Mouse (Mus musculus) stomach, embryonic 14.5 days (tissue): ENCODE data around the gene Ifrd2. TPM values are rescaled to one million over a fixed set of nuclear protein-coding genes. Genes with fewer than 3 reads are reported as not detected.

Source experiments
- ATAC-seq: fragments of 200-750 bp; cut with Nextera tagmentation; 2 replicates; pipeline ENCODE4 v1.8.0; 2017; ENCODE audit warnings: low read depth, moderate TSS enrichment; ENCODE audit not compliant: insufficient number of reproducible peaks, insufficient read depth, low FRiP score
- H3K27ac ChIP-seq: fragments of 300-500 bp; sonication (generic); 2 replicates; pipeline ENCODE4 v1.5.1; 2014; ENCODE audit warnings: mild to moderate bottlenecking, low read length, moderate library complexity, mixed read lengths
- H3K27me3 ChIP-seq: fragments of 300-500 bp; sonication (generic); 2 replicates; pipeline ENCODE4 v1.6.1; 2014; ENCODE audit warnings: low read length, control low read depth, mixed read lengths; ENCODE audit not compliant: control insufficient read depth, insufficient read depth
- H3K36me3 ChIP-seq: fragments of 300-500 bp; sonication (generic); 2 replicates; pipeline ENCODE4 v1.6.1; 2014; ENCODE audit warnings: mild to moderate bottlenecking, control low read depth, low read length, moderate library complexity, mixed read lengths; ENCODE audit not compliant: control insufficient read depth, insufficient read depth
- H3K4me1 ChIP-seq: fragments of 300-500 bp; sonication (generic); 2 replicates; pipeline ENCODE4 v1.6.1; 2014; ENCODE audit warnings: low read length, control low read depth, mixed read lengths; ENCODE audit not compliant: control insufficient read depth, insufficient read depth
- H3K4me2 ChIP-seq: fragments of 300-500 bp; sonication (generic); replicated peaks from 2 replicates; pipeline ENCODE4 v1.6.1; 2014; ENCODE audit warnings: low read depth, low read length, control low read depth
- H3K4me3 ChIP-seq: fragments of 300-500 bp; sonication (generic); 2 replicates; pipeline ENCODE4 v1.5.1; 2014; ENCODE audit warnings: low read depth, low read length, control low read depth
- H3K9ac ChIP-seq: fragments of 300-500 bp; sonication (generic); replicated peaks from 2 replicates; pipeline ENCODE4 v1.6.1; 2014; ENCODE audit warnings: low read depth, mild to moderate bottlenecking, control low read depth, low read length, moderate library complexity, mixed read lengths
- H3K9me3 ChIP-seq: fragments of 300-500 bp; sonication (generic); 2 replicates; pipeline ENCODE4 v1.6.1; 2016; ENCODE audit warnings: low read depth, low read length, control low read depth; ENCODE audit not compliant: control insufficient read depth
- WGBS: fragments of 180-500 bp; shearing (Covaris S2); extraction: QIAGEN DNeasy Blood & Tissue Kit; methylation state at CpG from one replicate; pipeline ENCODE4 v1.1.7; 2014; 5-methylcytosine and 5-hydroxymethylcytosine counted together
- polyA plus RNA-seq: library from polyadenylated mRNA; unstranded; fragments of >200 nt; fragmentation: Nextera tagmentation; extraction: Ambion mirVana; gene quantifications from 2 replicates; pipeline ENCODE4 v1.2.1, GENCODE M21; 2014

The Ifrd2 gene
- polyA plus RNA-seq, 1 experiment from 2014 or later, result 61.1 TPM

- Histone ChIP-seq H3K27ac (no peak overlapping the region), H3K4me1 (peaks cover 39% of the 10 kb centered on the region), H3K9ac (no peak overlapping the region), H3K4me2 (no peak overlapping the region), H3K27me3 (no peaks in the 10 kb centered on the region), H3K36me3 (peaks cover 11% of the 10 kb centered on the region), H3K4me3 (no peak overlapping the region), H3K9me3 (no peaks in the 10 kb centered on the region)
- ATAC-seq, result no peak
- WGBS, result 82% methylated on average over 20 of the region's 20 CpGs
Observed at GRCm38 (mm10) chr9:107549297-107550074, 38.0 kb upstream of the Ifrd2 start.

GRCm38 (mm10) chr9:107550491-107551116 is 36.8 kb upstream of the Ifrd2 start:
- ATAC-seq, result no peak
- H3K4me1 ChIP-seq, result peaks cover 43% of the 10 kb centered on the region
- H3K4me2 ChIP-seq, result peak overlapping the region; percentile 95
- H3K9ac ChIP-seq, result peak overlapping the region; percentile 60
- H3K27ac ChIP-seq, result peak overlapping the region; percentile 40; the same call in 1 of the 2 replicates
- H3K27me3 ChIP-seq, result no peaks in the 10 kb centered on the region
- 35% methylated on average over 23 of the region's 23 CpGs for WGBS
- H3K36me3 ChIP-seq, result peaks cover 1% of the 10 kb centered on the region; the same call in 1 of the 2 replicates
- peak overlapping the region; percentile 74 for H3K4me3 ChIP-seq
- no peaks in the 10 kb centered on the region for H3K9me3 ChIP-seq

DNA sequence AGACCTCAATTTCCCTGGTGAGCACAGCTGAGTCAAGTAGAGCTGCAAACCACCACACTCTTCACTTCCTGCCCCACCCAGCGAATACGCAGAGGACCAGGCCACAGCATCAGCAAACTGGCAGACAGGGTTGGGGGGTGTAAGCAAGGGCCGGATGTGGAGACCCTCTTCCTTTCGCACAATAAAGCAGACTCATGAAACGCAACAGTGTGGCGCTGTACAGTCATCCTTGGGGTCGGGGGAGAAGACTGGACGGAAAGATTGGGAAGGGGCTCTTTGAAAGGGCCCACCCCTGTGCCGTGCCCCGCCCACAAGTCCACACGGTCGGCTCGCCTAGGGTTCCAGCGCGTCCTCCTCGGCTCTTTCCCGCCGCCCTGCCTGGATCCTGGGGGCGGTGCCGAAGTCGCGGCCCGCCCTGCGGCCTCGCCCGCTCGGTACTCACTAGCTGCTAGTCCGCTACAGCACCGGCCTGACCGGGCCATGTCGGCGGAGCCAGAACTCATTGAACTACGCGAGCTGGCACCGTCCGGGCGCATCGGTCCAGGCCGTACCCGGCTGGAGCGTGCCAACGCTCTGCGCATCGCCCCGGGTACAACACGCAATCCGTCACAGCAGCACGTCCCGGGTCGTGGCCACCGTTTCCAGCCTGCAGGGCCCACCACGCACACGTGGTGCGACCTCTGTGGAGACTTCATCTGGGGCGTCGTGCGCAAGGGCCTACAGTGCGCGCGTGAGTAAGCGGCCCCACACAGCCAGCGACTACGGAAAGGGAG is 36.1 kb upstream of the Ifrd2 start, which contains the start of gene Rassf1:
Gene Rassf1, plus strand, starts transcription at position 439 of the 773 bp plus-strand sequence.
- Histone ChIP-seq H3K9ac (peak within 1 kb of the TSS; percentile 60), H3K36me3 (no peaks in the 10 kb centered on the region), H3K4me1 (peaks cover 50% of the 10 kb centered on the region), H3K4me3 (peak within 1 kb of the TSS; percentile 74), H3K9me3 (no peaks in the 10 kb centered on the region), H3K4me2 (peak within 1 kb of the TSS; percentile 95), H3K27ac (peak within 1 kb of the TSS; percentile 40), H3K27me3 (no peaks in the 10 kb centered on the region)
- ATAC-seq, result peak; percentile 33
- WGBS, result 1% methylated on average over 63 of the region's 63 CpGs

GRCm38 (mm10) chr9:107551890-107552355 is 35.5 kb upstream of the Ifrd2 start:
- Histone ChIP-seq H3K27ac (peak overlapping the region; percentile 40), H3K4me2 (peak overlapping the region; percentile 95), H3K4me3 (peak overlapping the region; percentile 74), H3K36me3 (peaks cover under 1% of the 10 kb centered on the region; the same call in 1 of the 2 replicates), H3K9ac (peak overlapping the region; percentile 60), H3K27me3 (no peaks in the 10 kb centered on the region), H3K9me3 (no peaks in the 10 kb centered on the region), H3K4me1 (peaks cover 50% of the 10 kb centered on the region)
- WGBS, result 9% methylated on average over 8 of the region's 8 CpGs
- no peak for ATAC-seq

DNA sequence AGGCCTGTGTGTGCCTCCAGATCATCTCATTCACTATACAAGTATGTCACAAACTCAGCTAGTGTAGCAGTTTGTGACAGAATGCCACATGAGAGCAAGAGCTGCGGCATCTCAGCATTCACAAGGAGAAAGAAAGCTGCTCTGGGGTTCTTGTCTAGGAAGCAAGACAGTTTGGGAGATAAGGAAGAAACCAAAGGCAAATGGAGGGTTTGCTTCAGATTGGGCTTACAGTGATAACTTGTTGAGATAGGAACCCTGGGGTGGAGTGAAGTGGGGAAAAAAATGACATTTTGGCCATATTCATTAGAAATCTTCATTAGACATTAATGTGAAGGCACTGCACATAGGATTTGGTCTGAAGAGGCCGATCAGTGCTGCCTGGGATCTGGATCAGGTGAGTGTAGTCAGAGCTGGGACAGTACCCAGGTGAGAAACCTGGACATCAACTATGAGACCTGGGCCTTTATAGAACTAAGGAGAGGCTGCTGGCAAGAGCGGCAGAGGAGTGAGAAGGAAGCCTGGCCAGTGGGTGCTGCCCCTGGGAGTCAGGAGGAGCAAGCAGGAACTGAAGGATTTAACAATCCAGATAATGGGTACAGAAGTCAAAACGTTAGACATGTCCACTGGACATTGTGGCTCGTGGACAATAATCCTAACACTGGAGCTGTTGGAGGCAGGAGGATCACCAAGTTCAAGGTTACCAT is 34.6 kb upstream of the Ifrd2 start:
- 75% methylated on average over 5 of the region's 5 CpGs for WGBS
- ATAC-seq, result no peak
- H3K4me2 ChIP-seq, result peak overlapping the region; percentile 95
- peaks cover 46% of the 10 kb centered on the region for H3K4me1 ChIP-seq
- H3K4me3 ChIP-seq, result peak overlapping the region; percentile 74
- H3K9me3 ChIP-seq, result no peaks in the 10 kb centered on the region
- no peak overlapping the region for H3K9ac ChIP-seq
- no peaks in the 10 kb centered on the region for H3K27me3 ChIP-seq
- H3K36me3 ChIP-seq, result peaks cover 10% of the 10 kb centered on the region
- no peak overlapping the region for H3K27ac ChIP-seq

DNA sequence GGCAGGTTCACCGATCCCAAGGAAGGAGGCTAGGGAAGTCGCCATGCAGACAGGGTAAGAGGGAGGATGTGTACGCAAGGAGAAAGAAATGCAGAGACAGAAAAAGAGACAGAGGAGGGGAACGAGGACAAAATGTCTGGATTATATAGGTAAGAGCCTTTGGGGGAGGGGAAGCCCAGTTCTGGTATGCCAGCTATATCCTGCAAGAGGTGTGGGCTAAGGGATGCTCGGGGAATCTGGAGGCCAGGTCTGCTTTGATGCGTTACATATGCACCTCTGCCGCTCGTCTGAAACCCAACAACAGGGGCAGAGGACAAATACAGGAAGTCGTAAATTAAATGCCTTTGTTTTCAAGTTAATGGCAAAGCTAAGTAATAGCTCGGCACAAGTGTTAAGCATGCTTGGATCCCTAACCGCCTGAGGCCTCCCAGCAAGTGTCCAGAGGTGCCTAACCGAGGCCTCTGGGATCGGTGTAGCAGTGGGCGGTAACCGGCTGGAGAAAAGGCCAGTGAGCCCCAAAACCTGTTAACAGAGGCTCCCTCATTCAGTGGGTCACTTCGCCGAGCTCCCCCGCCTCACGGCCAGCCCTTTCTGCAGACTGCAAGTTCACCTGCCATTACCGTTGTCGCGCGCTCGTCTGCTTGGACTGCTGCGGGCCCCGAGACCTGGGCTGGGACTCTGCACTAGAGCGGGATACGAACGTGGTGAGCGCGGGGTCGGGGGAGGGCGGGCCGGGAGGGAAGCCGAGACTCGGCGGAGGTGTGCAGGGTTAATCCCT is 33.7 kb upstream of the Ifrd2 start:
- no peak; the same call in 1 of the 2 replicates for ATAC-seq
- peaks cover 46% of the 10 kb centered on the region for H3K4me1 ChIP-seq

GRCm38 (mm10) chr9:107554319-107554825 is 33.1 kb upstream of the Ifrd2 start:
- peak overlapping the region; percentile 85 for H3K9ac ChIP-seq
- no peaks in the 10 kb centered on the region for H3K9me3 ChIP-seq
- H3K36me3 ChIP-seq, result peaks cover 25% of the 10 kb centered on the region
- peak overlapping the region; percentile 95 for H3K4me2 ChIP-seq
- peak overlapping the region; percentile 74 for H3K4me3 ChIP-seq
- peak overlapping the region; percentile 97 for H3K27ac ChIP-seq
- peak; percentile 91 for ATAC-seq
- H3K4me1 ChIP-seq, result peaks cover 46% of the 10 kb centered on the region
- under 1% methylated on average over 53 of the region's 53 CpGs for WGBS
- H3K27me3 ChIP-seq, result no peaks in the 10 kb centered on the region

More for the DNA sequence above, 33.7 kb upstream of the Ifrd2 start:
- peaks cover 18% of the 10 kb centered on the region for H3K36me3 ChIP-seq
- peak overlapping the region; percentile 41; the same call in 1 of the 2 replicates for H3K9ac ChIP-seq
- H3K9me3 ChIP-seq, result no peaks in the 10 kb centered on the region
- peak overlapping the region; percentile 74 for H3K4me3 ChIP-seq
- H3K27me3 ChIP-seq, result no peaks in the 10 kb centered on the region
- 5% methylated on average over 37 of the region's 37 CpGs for WGBS
- H3K27ac ChIP-seq, result peak overlapping the region; percentile 78
- H3K4me2 ChIP-seq, result peak overlapping the region; percentile 95
